Comparison of ENCODE assay signal across 9 mouse cellular contexts in genomic region chr15:97837491-97838061, GRCm38 (mm10). TPM values are rescaled to one million over a fixed set of nuclear protein-coding genes. Genes with fewer than 3 reads are reported as not detected.
A peak's percentile ranks its signal among the peaks of the same experiment; 100 is the strongest.
DNase-seq lines count a peak whose midpoint lies in the region; ATAC-seq and TF ChIP-seq lines count a peak whose summit lies in the region.
"Had no signal": no experiment of that assay in that cellular context is flagged by ENCODE, and none has a peak within 500 bp of the region (broad histone marks: within the 10 kb centered on the region; RNA-seq: fewer than 3 reads in every experiment).

No protein-coding gene starts in this region.

- no peak overlapping the region for H3K4me3 ChIP-seq in hindbrain, embryonic 15.5 days
- H3K4me3 ChIP-seq in hindbrain, embryonic 13.5 days, result no peak overlapping the region
- H3K4me3 ChIP-seq in CH12.LX (replicated peaks in 1 of 3; ENCODE audit: low read depth in 2 of 3, low read length in 2 of 3, poor library complexity in 1 of 3), result no peak overlapping the region
- H3K4me3 ChIP-seq in heart, embryonic 10.5 days, result no peak overlapping the region
- H3K4me3 ChIP-seq in midbrain, embryonic 13.5 days (replicated peaks), result no peak overlapping the region
- H3K4me3 ChIP-seq in midbrain, embryonic 15.5 days, result no peak overlapping the region
- H3K4me3 ChIP-seq: neural tube, embryonic 12.5 days had no signal

- DNase-seq in CH12.LX (ENCODE audit: extremely low read depth), result no peak
- no peak for DNase-seq in heart, embryonic 10.5 days (ENCODE audit: low spot score)
- DNase-seq in lung, adult 18-20 months, result peak; percentile 88 to 93
- no peak for DNase-seq in right cerebral cortex, adult 2 months (ENCODE audit: low spot score in 2 of 2)

- in situ Hi-C loops in CH12.LX (cut with MboI; ENCODE audit: low pct_ligation_motif_present, low pct_unique_long_range_greater_than_20kb, low sequenced_read_pairs), result loop anchor here (25.0 kb wide), 1 partner anchor 375 kb away; no protein-coding TSS in a partner anchor

- dilution Hi-C loops in CH12.LX (cut with MboI; ENCODE audit: extremely low pct_ligation_motif_present, extremely low pct_unique_long_range_greater_than_20kb, low sequenced_read_pairs), result no loop called here

- peak; percentile 37; the same call in 1 of the 2 replicates for TF ChIP-seq EP300 in CH12.LX (IDR thresholded peaks at IDR 0.05; ENCODE audit: low read length)

- peaks cover 21% of the 10 kb centered on the region for H3K4me1 ChIP-seq in hindbrain, embryonic 15.5 days (replicated peaks)
- peaks cover 23% of the 10 kb centered on the region for H3K4me1 ChIP-seq in hindbrain, embryonic 13.5 days (replicated peaks)
- H3K4me1 ChIP-seq in CH12.LX (ENCODE audit: control insufficient read depth in 1 of 2, insufficient read depth in 2 of 2), result peaks cover 37 to 67% of the 10 kb centered on the region in 2 experiments
- H3K4me1 ChIP-seq in heart, embryonic 10.5 days, result peaks cover 57% of the 10 kb centered on the region
- peaks cover 17% of the 10 kb centered on the region for H3K4me1 ChIP-seq in midbrain, embryonic 13.5 days (replicated peaks)
- peaks cover 20% of the 10 kb centered on the region for H3K4me1 ChIP-seq in midbrain, embryonic 15.5 days

- peak; percentile 51 for ATAC-seq in hindbrain, embryonic 15.5 days (ENCODE audit: low FRiP score, low read depth)
- ATAC-seq in hindbrain, embryonic 13.5 days (ENCODE audit: low FRiP score), result no peak
- ATAC-seq in midbrain, embryonic 13.5 days, result no peak
- ATAC-seq in midbrain, embryonic 15.5 days (replicated peaks), result no peak; the same call in 1 of the 2 replicates

- no peak for TF ChIP-seq RAD21 in CH12.LX (IDR thresholded peaks at IDR 0.05; ENCODE audit: low read depth, low read length)

- no peak overlapping the region for H3K4me2 ChIP-seq in hindbrain, embryonic 15.5 days
- H3K4me2 ChIP-seq in hindbrain, embryonic 13.5 days, result no peak overlapping the region
- H3K4me2 ChIP-seq in CH12.LX (ENCODE audit: insufficient read depth, low read depth, poor library complexity, severe bottlenecking), result peak overlapping the region; percentile 17; the same call in 1 of the 2 replicates
- no peak overlapping the region for H3K4me2 ChIP-seq in midbrain, embryonic 13.5 days (replicated peaks)
- H3K4me2 ChIP-seq in midbrain, embryonic 15.5 days, result no peak overlapping the region
- H3K4me2 ChIP-seq: neural tube, embryonic 12.5 days had no signal

- no peaks in the 10 kb centered on the region for H3K79me2 ChIP-seq in CH12.LX (replicated peaks; ENCODE audit: control insufficient read depth, extremely low read depth, insufficient read depth, poor library complexity, severe bottlenecking)

- no peaks in the 10 kb centered on the region for H3K9me3 ChIP-seq in hindbrain, embryonic 15.5 days
- no peaks in the 10 kb centered on the region for H3K9me3 ChIP-seq in hindbrain, embryonic 13.5 days
- no peaks in the 10 kb centered on the region for H3K9me3 ChIP-seq in CH12.LX (replicated peaks; ENCODE audit: low read length)
- no peaks in the 10 kb centered on the region for H3K9me3 ChIP-seq in heart, embryonic 10.5 days
- H3K9me3 ChIP-seq in midbrain, embryonic 13.5 days, result no peaks in the 10 kb centered on the region
- no peaks in the 10 kb centered on the region for H3K9me3 ChIP-seq in midbrain, embryonic 15.5 days
- H3K9me3 ChIP-seq: neural tube, embryonic 12.5 days had no signal

- no peak for TF ChIP-seq CTCF in CH12.LX (conservative IDR thresholded peaks at IDR 0.05 in 1 of 2, IDR thresholded peaks at IDR 0.05 in 1 of 2; ENCODE audit: low read depth in 2 of 2, low read length in 2 of 2)

- TF ChIP-seq POLR2A in CH12.LX (IDR thresholded peaks at IDR 0.05; ENCODE audit: low read depth, low read length), result 0 out of 2 replicates have a peak, but pooled peaks have one; percentile 16

- H3K36me3 ChIP-seq in hindbrain, embryonic 15.5 days, result no peaks in the 10 kb centered on the region
- no peaks in the 10 kb centered on the region for H3K36me3 ChIP-seq in hindbrain, embryonic 13.5 days
- no peaks in the 10 kb centered on the region for H3K36me3 ChIP-seq in CH12.LX (replicated peaks in 1 of 2; ENCODE audit: control insufficient read depth in 1 of 2, insufficient read depth in 1 of 2, low read length in 1 of 2)
- no peaks in the 10 kb centered on the region for H3K36me3 ChIP-seq in heart, embryonic 10.5 days
- no peaks in the 10 kb centered on the region for H3K36me3 ChIP-seq in midbrain, embryonic 13.5 days
- H3K36me3 ChIP-seq in midbrain, embryonic 15.5 days (replicated peaks), result no peaks in the 10 kb centered on the region
- H3K36me3 ChIP-seq: neural tube, embryonic 12.5 days had no signal

- peak overlapping the region; percentile 16; the same call in 1 of the 2 replicates for H3K27ac ChIP-seq in hindbrain, embryonic 15.5 days (replicated peaks)
- no peak overlapping the region for H3K27ac ChIP-seq in hindbrain, embryonic 13.5 days
- H3K27ac ChIP-seq in CH12.LX (ENCODE audit: insufficient read depth, low read depth), result peak overlapping the region; percentile 74
- H3K27ac ChIP-seq in heart, embryonic 10.5 days, result peak overlapping the region; percentile 59
- no peak overlapping the region for H3K27ac ChIP-seq in midbrain, embryonic 13.5 days
- no peak overlapping the region for H3K27ac ChIP-seq in midbrain, embryonic 15.5 days
- H3K27ac ChIP-seq: neural tube, embryonic 12.5 days had no signal

- no peak overlapping the region for H3K9ac ChIP-seq in hindbrain, embryonic 15.5 days
- H3K9ac ChIP-seq in hindbrain, embryonic 13.5 days, result no peak overlapping the region
- peak overlapping the region; percentile 15; the same call in 1 of the 2 replicates for H3K9ac ChIP-seq in CH12.LX (ENCODE audit: insufficient read depth, low read depth)
- H3K9ac ChIP-seq in midbrain, embryonic 13.5 days (replicated peaks), result no peak overlapping the region
- H3K9ac ChIP-seq in midbrain, embryonic 15.5 days, result no peak overlapping the region
- H3K9ac ChIP-seq: neural tube, embryonic 12.5 days had no signal

- H3K27me3 ChIP-seq in hindbrain, embryonic 15.5 days, result no peaks in the 10 kb centered on the region
- 0 out of 2 replicates have a peak, but pooled peaks cover 2% of the 10 kb centered on the region for H3K27me3 ChIP-seq in hindbrain, embryonic 13.5 days
- H3K27me3 ChIP-seq in CH12.LX (replicated peaks), result no peaks in the 10 kb centered on the region
- peaks cover 17% of the 10 kb centered on the region for H3K27me3 ChIP-seq in heart, embryonic 10.5 days (ENCODE audit: insufficient read depth, poor library complexity, severe bottlenecking)
- peaks cover 9% of the 10 kb centered on the region; the same call in 1 of the 2 replicates for H3K27me3 ChIP-seq in midbrain, embryonic 13.5 days
- H3K27me3 ChIP-seq in midbrain, embryonic 15.5 days (replicated peaks), result no peaks in the 10 kb centered on the region
- H3K27me3 ChIP-seq: neural tube, embryonic 12.5 days had no signal

- 32% methylated on average over 8 of the region's 8 CpGs for WGBS in hindbrain, embryonic 15.5 days
- WGBS in hindbrain, embryonic 13.5 days, result 37% methylated on average over 8 of the region's 8 CpGs
- 13% methylated on average over 8 of the region's 8 CpGs for WGBS in heart, embryonic 10.5 days
- 30% methylated on average over 8 of the region's 8 CpGs for WGBS in midbrain, embryonic 13.5 days
- 24% methylated on average over 8 of the region's 8 CpGs for WGBS in midbrain, embryonic 15.5 days

TF ChIP-seq in CH12.LX, 34 proteins besides CTCF, POLR2A, EP300 and RAD21:
- TF ChIP-seq MAZ (IDR thresholded peaks at IDR 0.05; ENCODE audit: low read depth, low read length) (peak; percentile 79), TCF12 (IDR thresholded peaks at IDR 0.05; ENCODE audit: low read depth, low read length) (no peak), MAX (IDR thresholded peaks at IDR 0.05; ENCODE audit: low read length) (no peak), IRF4 (IDR thresholded peaks at IDR 0.05; ENCODE audit: low read depth, low read length) (peak; percentile 67; the same call in 1 of the 2 replicates), NELFE (IDR thresholded peaks at IDR 0.05; ENCODE audit: low read depth, low read length) (0 out of 2 replicates have a peak, but pooled peaks have one; percentile 5), ZNF384 (IDR thresholded peaks at IDR 0.05; ENCODE audit: low read depth, low read length) (no peak), CHD2 (IDR thresholded peaks at IDR 0.05; ENCODE audit: low read length) (0 out of 2 replicates have a peak, but pooled peaks have one; percentile 21), NRF1 (IDR thresholded peaks at IDR 0.05; ENCODE audit: low read depth, low read length) (no peak), KAT2A (IDR thresholded peaks at IDR 0.05; ENCODE audit: insufficient replicate concordance, low read length) (no peak), BHLHE40 (IDR thresholded peaks at IDR 0.05; ENCODE audit: low read depth, low read length) (no peak), ETS1 (conservative IDR thresholded peaks at IDR 0.05; ENCODE audit: low read depth, low read length) (peak; percentile 14; the same call in 1 of the 2 replicates)

RNA-seq across cellular contexts. Expression of gene Hdac7, which starts 6.7 kb away (rescaled TPM):
- polyA plus RNA-seq in hindbrain, embryonic 15.5 days (2015; fragmentation: Nextera tagmentation; extraction: Ambion mirVana), result 25.5 and 28.1 TPM in 2 replicates
- 27.9 and 28.1 TPM in 2 replicates for polyA plus RNA-seq in hindbrain, embryonic 13.5 days (2015; fragmentation: Nextera tagmentation; extraction: Ambion mirVana)
- total RNA-seq in CH12.LX (2012; rRNA removed) (18.0 and 21.7 TPM in 2 replicates), CH12.LX (2014; rRNA removed) (17.7 and 19.8 TPM in 2 replicates)
- 47.8 and 55.2 TPM in 2 replicates for polyA plus RNA-seq in CH12.LX (2012; ENCODE audit: insufficient read length, low read depth)
- polyA plus RNA-seq in heart, embryonic 10.5 days (2016; fragmentation: Nextera tagmentation; extraction: Ambion mirVana), result 23.4 and 26.7 TPM in 2 replicates
- 29.8 and 31.4 TPM in 2 replicates for polyA plus RNA-seq in midbrain, embryonic 13.5 days (2015; fragmentation: Nextera tagmentation; extraction: Ambion mirVana)
- polyA plus RNA-seq in midbrain, embryonic 15.5 days (2015; fragmentation: Nextera tagmentation; extraction: Ambion mirVana), result 31.8 and 34.5 TPM in 2 replicates

RNA-seq across cellular contexts. Expression of gene Slc48a1, which starts 59.3 kb away (rescaled TPM):
- polyA plus RNA-seq in hindbrain, embryonic 15.5 days (2015; fragmentation: Nextera tagmentation; extraction: Ambion mirVana), result 93.1 and 97.5 TPM in 2 replicates
- polyA plus RNA-seq in hindbrain, embryonic 13.5 days (2015; fragmentation: Nextera tagmentation; extraction: Ambion mirVana), result 59.8 and 62.9 TPM in 2 replicates
- total RNA-seq in CH12.LX (2012; rRNA removed) (35.0 and 39.4 TPM in 2 replicates), CH12.LX (2014; rRNA removed) (23.2 and 25.4 TPM in 2 replicates)
- polyA plus RNA-seq in CH12.LX (2012; ENCODE audit: insufficient read length, low read depth), result 50.6 and 56.0 TPM in 2 replicates
- polyA plus RNA-seq in heart, embryonic 10.5 days (2016; fragmentation: Nextera tagmentation; extraction: Ambion mirVana), result 32.1 and 41.1 TPM in 2 replicates
- 48.0 and 59.8 TPM in 2 replicates for polyA plus RNA-seq in midbrain, embryonic 13.5 days (2015; fragmentation: Nextera tagmentation; extraction: Ambion mirVana)
- polyA plus RNA-seq in midbrain, embryonic 15.5 days (2015; fragmentation: Nextera tagmentation; extraction: Ambion mirVana), result 85.7 and 90.1 TPM in 2 replicates

Comparison
In these comparisons a context has a peak if more than half of its experiments do, and no peak if none do; other contexts are left out.
1. H3K27ac ChIP-seq: peak in hindbrain, embryonic 15.5 days (single experiment), CH12.LX (single experiment) and heart, embryonic 10.5 days (single experiment); none in hindbrain, embryonic 13.5 days (single experiment), midbrain, embryonic 13.5 days (single experiment) and midbrain, embryonic 15.5 days (single experiment).
2. DNase-seq: peak in lung, adult 18-20 months (2 of 2); none in CH12.LX (single experiment), heart, embryonic 10.5 days (single experiment) and right cerebral cortex, adult 2 months (0 of 2).